Mouse (Mus musculus) thymus, adult 2 months (tissue): ENCODE measurements around the gene Mras.

Experiments
- CTCF ChIP-seq: fragments of 200-500 bp; IDR thresholded peaks from 2 replicates; pipeline ENCODE4 v1.5.1; 2012; ENCODE audit warnings: mild to moderate bottlenecking, control low read depth, low read length, moderate library complexity, borderline replicate concordance; ENCODE audit not compliant: control insufficient read depth, poor library complexity, insufficient read depth; ENCODE audit errors: extremely low read depth
- POLR2A ChIP-seq: fragments of 200-500 bp; IDR thresholded peaks from 2 replicates; pipeline ENCODE4 v1.6.1; 2012; ENCODE audit warnings: mild to moderate bottlenecking, low read length, control low read depth, moderate library complexity; ENCODE audit not compliant: control insufficient read depth, poor library complexity, insufficient read depth; ENCODE audit errors: extremely low read depth

DNA sequence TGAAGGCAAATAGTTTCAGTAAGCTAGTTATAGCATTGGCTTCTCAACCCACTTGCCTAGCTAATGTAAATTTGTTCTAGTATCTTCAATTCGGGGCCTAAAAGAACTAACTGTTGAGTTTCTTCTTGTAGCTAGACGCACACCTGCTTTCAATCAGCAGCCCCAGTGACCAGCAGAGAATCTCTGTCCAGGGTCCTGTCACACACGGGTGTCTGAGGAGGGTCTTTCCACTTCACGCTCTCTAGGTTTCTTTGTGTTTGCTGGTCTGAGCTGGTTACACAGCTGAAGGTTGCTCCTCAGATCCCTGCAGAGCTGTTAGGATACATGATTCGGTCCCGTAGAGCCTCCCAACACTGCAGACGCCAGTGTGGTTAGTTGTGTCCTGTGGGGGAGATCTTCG lies 74.1 kb downstream of the Mras start:
- no peak for TF ChIP-seq CTCF
- no peak for TF ChIP-seq POLR2A
